19 mouse cellular contexts compared by ENCODE assay signal in genomic region chr19:44992246-44992645, GRCm38 (mm10). TPM values are rescaled to one million over a fixed set of nuclear protein-coding genes. Genes with fewer than 3 reads are reported as not detected.
A peak's percentile ranks its signal among the peaks of the same experiment; 100 is the strongest.
DNase-seq lines count a peak whose midpoint lies in the region; ATAC-seq lines count a peak whose summit lies in the region.
"Had no signal": no experiment of that assay in that cellular context is flagged by ENCODE, and none has a peak within 500 bp of the region (broad histone marks: within the 10 kb centered on the region; RNA-seq: fewer than 3 reads in every experiment).

No protein-coding gene starts in this region.

- DNase-seq in cerebellum, adult 11-12 months, result peak; percentile 30
- no peak for DNase-seq in cerebellum, adult 18-20 months
- no peak for DNase-seq in hindbrain, embryonic 14.5 days (ENCODE audit: low spot score)
- peak; percentile 36 for DNase-seq in thymus, postnatal 14 days
- no peak for DNase-seq in thymus, postnatal 10 days (ENCODE audit: low spot score in 2 of 2)
- DNase-seq in urinary bladder, postnatal 4 days (ENCODE audit: low spot score in 2 of 2), result no peak
- no peak for DNase-seq in frontal cortex, postnatal 36 days (ENCODE audit: low spot score in 2 of 2)
- DNase-seq: gastrocnemius, adult 2 months; heart, adult 2 months; heart, postnatal 14 days; kidney, adult 8-10 months; lung, adult 2 months had no signal

- 49% methylated on average over 7 of the region's 7 CpGs for WGBS in hindbrain, embryonic 14.5 days
- WGBS in hindbrain, embryonic 12.5 days, result 50% methylated on average over 7 of the region's 7 CpGs

- H3K4me1 ChIP-seq in hindbrain, embryonic 14.5 days (replicated peaks; ENCODE audit: control insufficient read depth, insufficient read depth, low read length), result peaks cover 29% of the 10 kb centered on the region
- peaks cover 30% of the 10 kb centered on the region for H3K4me1 ChIP-seq in hindbrain, embryonic 12.5 days

- no peaks in the 10 kb centered on the region for H3K27me3 ChIP-seq in hindbrain, embryonic 14.5 days (ENCODE audit: control insufficient read depth, insufficient read depth, low read length)
- no peaks in the 10 kb centered on the region for H3K27me3 ChIP-seq in hindbrain, embryonic 12.5 days
- H3K27me3 ChIP-seq: CH12.LX; forebrain, embryonic 13.5 days; midbrain, embryonic 13.5 days; Patski had no signal

- ATAC-seq in hindbrain, embryonic 14.5 days (ENCODE audit: low FRiP score), result no peak
- no peak for ATAC-seq in hindbrain, embryonic 12.5 days (ENCODE audit: low FRiP score)
- ATAC-seq: forebrain, embryonic 13.5 days; midbrain, embryonic 13.5 days; Patski had no signal

- H3K36me3 ChIP-seq in hindbrain, embryonic 14.5 days (replicated peaks; ENCODE audit: control insufficient read depth, insufficient read depth), result peaks cover 47% of the 10 kb centered on the region
- peaks cover 15% of the 10 kb centered on the region; the same call in 1 of the 2 replicates for H3K36me3 ChIP-seq in hindbrain, embryonic 12.5 days

- no peaks in the 10 kb centered on the region for H3K9me3 ChIP-seq in hindbrain, embryonic 14.5 days (ENCODE audit: control insufficient read depth, low read length)
- H3K9me3 ChIP-seq in hindbrain, embryonic 12.5 days (replicated peaks), result no peaks in the 10 kb centered on the region
- H3K9me3 ChIP-seq: forebrain, embryonic 13.5 days; midbrain, embryonic 13.5 days had no signal

- H3K9ac ChIP-seq in hindbrain, embryonic 14.5 days, result peak overlapping the region; percentile 38; the same call in 1 of the 2 replicates
- no peak overlapping the region for H3K9ac ChIP-seq in hindbrain, embryonic 12.5 days
- H3K9ac ChIP-seq: forebrain, embryonic 13.5 days had no signal

- H3K4me2 ChIP-seq in hindbrain, embryonic 14.5 days (replicated peaks), result no peak overlapping the region; the same call in 1 of the 2 replicates
- H3K4me2 ChIP-seq in hindbrain, embryonic 12.5 days (replicated peaks), result no peak overlapping the region

- no peak overlapping the region for H3K4me3 ChIP-seq in hindbrain, embryonic 14.5 days (replicated peaks; ENCODE audit: low read length)
- no peak overlapping the region for H3K4me3 ChIP-seq in hindbrain, embryonic 12.5 days
- H3K4me3 ChIP-seq: forebrain, embryonic 13.5 days; gastrocnemius, adult 2 months; heart, adult 2 months; midbrain, embryonic 13.5 days; myocyte had no signal

- no peak overlapping the region for H3K27ac ChIP-seq in hindbrain, embryonic 14.5 days
- no peak overlapping the region for H3K27ac ChIP-seq in hindbrain, embryonic 12.5 days
- H3K27ac ChIP-seq: gastrocnemius, adult 2 months; heart, adult 2 months; macrophage; midbrain, embryonic 13.5 days had no signal

RNA-seq across cellular contexts. Expression of gene Sema4g, which starts 3.3 kb away (rescaled TPM):
- polyA plus RNA-seq in hindbrain, embryonic 14.5 days (2014; fragmentation: Nextera tagmentation; extraction: Ambion mirVana), result 19.4 and 19.5 TPM in 2 replicates
- 10.6 and 11.4 TPM in 2 replicates for polyA plus RNA-seq in hindbrain, embryonic 12.5 days (2016; fragmentation: Nextera tagmentation; extraction: Ambion mirVana)

RNA-seq across cellular contexts. Expression of gene Twnk, which starts 13.2 kb away (rescaled TPM):
- 7.1 and 9.4 TPM in 2 replicates for polyA plus RNA-seq in hindbrain, embryonic 14.5 days (2014; fragmentation: Nextera tagmentation; extraction: Ambion mirVana)
- polyA plus RNA-seq in hindbrain, embryonic 12.5 days (2016; fragmentation: Nextera tagmentation; extraction: Ambion mirVana), result 19.7 and 21.7 TPM in 2 replicates

RNA-seq across cellular contexts. Expression of gene Mrpl43, which starts 14.0 kb away (rescaled TPM):
- 75.8 and 85.4 TPM in 2 replicates for polyA plus RNA-seq in hindbrain, embryonic 14.5 days (2014; fragmentation: Nextera tagmentation; extraction: Ambion mirVana)
- polyA plus RNA-seq in hindbrain, embryonic 12.5 days (2016; fragmentation: Nextera tagmentation; extraction: Ambion mirVana), result 79.4 and 81.6 TPM in 2 replicates

RNA-seq across cellular contexts. Expression of gene Lzts2, which starts 22.0 kb away (rescaled TPM):
- polyA plus RNA-seq in hindbrain, embryonic 14.5 days (2014; fragmentation: Nextera tagmentation; extraction: Ambion mirVana), result 18.8 and 20.1 TPM in 2 replicates
- 71.0 and 72.1 TPM in 2 replicates for polyA plus RNA-seq in hindbrain, embryonic 12.5 days (2016; fragmentation: Nextera tagmentation; extraction: Ambion mirVana)

RNA-seq across cellular contexts. Expression of gene Pdzd7, which starts 53.3 kb away (rescaled TPM):
- polyA plus RNA-seq in hindbrain, embryonic 14.5 days (2014; fragmentation: Nextera tagmentation; extraction: Ambion mirVana), result 2.5 and 2.9 TPM in 2 replicates
- polyA plus RNA-seq in hindbrain, embryonic 12.5 days (2016; fragmentation: Nextera tagmentation; extraction: Ambion mirVana), result 0.72 and 0.81 TPM in 2 replicates
- polyA plus RNA-seq: macrophage had no signal

Comparison
In these comparisons a context has a peak if more than half of its experiments do, and no peak if none do; other contexts are left out.
1. DNase-seq: peak in cerebellum, adult 11-12 months (single experiment) and thymus, postnatal 14 days (single experiment); none in cerebellum, adult 18-20 months (0 of 2), hindbrain, embryonic 14.5 days (single experiment), thymus, postnatal 10 days (0 of 2), urinary bladder, postnatal 4 days (0 of 2) and frontal cortex, postnatal 36 days (0 of 2).